Mouse (Mus musculus): ENCODE data around the gene Bpi. TPM values are rescaled to one million over a fixed set of nuclear protein-coding genes. Genes with fewer than 3 reads are reported as not detected.

Gene Bpi
- total RNA-seq (2023): not detected in 4 replicates

DNA sequence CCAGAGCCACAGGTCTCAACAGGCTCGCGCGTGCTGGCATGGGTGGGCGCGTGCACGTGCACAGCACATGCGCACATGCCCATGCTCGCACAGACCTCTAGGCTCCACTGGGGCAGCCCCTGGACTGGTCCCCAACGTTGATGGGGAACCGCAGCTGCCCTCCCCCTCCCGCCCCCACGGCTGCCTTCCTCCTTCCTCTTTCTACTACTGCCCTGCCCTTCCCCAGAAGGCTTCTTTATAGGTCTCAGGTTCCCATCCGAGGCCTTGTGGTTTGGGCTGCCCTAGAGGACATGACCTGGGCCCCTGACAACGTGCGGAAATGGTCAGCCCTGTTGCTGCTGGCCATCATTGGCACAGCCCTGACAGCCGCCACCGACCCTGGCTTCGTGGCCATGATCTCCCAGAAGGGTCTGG, at the start of gene Bpi:
Gene Bpi (plus strand): TSS at position 90 of the 414 bp plus-strand sequence.

DNA sequence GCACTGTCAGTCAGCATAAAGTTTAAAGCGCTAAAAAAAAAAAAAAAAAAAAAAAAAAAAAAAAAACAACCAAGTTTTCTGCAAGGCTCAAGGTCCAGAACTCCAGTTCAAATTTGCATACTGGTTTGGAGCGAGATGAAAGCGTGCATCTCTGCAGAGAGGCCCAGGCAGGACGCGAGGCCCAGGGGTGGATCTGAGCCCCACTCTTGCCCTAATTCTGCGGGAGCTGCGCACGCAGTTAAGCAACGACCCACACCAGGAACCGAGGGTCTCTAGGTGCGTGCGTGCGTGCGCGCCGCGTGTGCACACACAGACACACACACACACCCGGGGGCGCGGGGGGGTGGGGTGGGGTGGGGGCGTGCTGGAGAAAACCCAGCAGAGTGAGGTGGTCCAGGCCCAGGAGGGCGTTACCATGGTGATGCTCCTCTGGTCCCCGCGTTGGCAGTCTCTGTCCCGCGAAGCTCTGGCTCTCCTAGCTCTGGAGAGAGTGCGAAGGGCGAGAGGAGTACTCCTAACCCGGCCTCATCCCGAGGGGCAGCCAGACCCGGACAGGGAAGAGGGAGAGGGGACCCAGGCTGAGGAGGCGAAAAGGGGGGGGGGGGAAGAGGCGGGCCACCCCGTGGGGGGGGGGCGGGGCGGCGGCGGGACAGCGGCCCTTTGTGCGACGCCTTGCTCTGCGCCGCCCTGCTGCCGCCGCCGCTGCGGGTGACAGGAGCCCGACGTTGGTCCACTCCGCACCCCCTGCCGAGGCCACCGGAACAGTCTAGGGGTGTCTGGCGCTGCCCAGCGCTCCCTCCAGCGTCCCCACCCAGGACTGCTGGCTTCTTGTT, 29.0 kb upstream of the Bpi start, which contains the start of gene D630003M21Rik:
Gene D630003M21Rik (minus strand): TSS at position 553 of the 833 bp plus-strand sequence.

DNA sequence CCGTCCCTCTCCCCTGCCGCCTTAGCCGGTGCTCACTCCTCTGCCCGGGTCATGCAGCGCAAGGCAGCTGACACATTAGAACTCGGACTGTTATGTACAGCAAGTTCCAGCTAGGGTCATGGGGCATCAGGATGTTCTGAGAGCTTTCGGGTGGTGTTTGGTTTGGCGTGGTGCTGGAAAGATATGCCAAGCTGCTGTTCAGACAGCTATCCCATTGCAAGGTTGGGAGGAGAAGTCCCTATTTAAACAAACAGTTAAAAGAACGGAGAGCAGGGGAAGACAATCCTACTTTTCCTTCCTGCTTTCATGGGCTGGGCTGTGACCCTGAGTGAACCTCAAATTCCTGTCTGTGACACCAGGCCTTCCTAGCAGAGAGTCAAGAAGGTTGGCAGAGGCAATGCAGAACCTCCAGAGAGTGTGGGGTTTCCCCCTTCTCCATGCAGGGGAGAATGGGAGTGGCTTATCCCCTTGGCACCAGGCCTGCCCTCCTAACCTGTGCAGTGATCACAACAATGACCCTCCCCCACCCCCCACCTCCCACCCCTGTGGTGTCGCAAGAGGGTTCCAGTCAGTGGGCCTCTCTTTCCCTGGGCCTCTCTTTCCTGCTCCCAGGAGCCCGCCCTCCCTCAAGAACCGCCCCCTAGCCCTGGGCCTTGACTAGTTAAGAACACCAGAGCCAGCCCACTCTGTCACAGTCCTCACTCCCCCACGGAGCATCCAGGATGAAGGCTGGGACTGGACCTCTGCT, 48.2 kb downstream of the Bpi start, which contains the start of gene Lbp:
Gene Lbp (plus strand): TSS at position 546 of the 748 bp plus-strand sequence.

Other genes starting within 250 kb of the Bpi start
- 28.4 to 38.3 TPM (median 35.6 TPM) in 4 replicates for gene Tti1, start 229.7 kb upstream of the Bpi start, total RNA-seq (2023)
- gene Rprd1b, start 229.6 kb upstream of the Bpi start, total RNA-seq (2023): 28.4 to 35.2 TPM (median 31.5 TPM) in 4 replicates
- 2.0 to 3.6 TPM (median 2.9 TPM) in 4 replicates for gene Tgm2, start 111.7 kb upstream of the Bpi start, total RNA-seq (2023)
- gene D630003M21Rik, start 28.9 kb upstream of the Bpi start, total RNA-seq (2023): not detected in 4 replicates
- not detected in 4 replicates for gene Lbp, start 48.4 kb downstream of the Bpi start, total RNA-seq (2023)
- not detected in 4 replicates for gene Snhg11, start 117.5 kb downstream of the Bpi start, total RNA-seq (2023)
- 59.7 to 72.3 TPM (median 66.7 TPM) in 4 replicates for gene Ralgapb, start 151.8 kb downstream of the Bpi start, total RNA-seq (2023)
- 1.9 to 4.4 TPM (median 2.5 TPM) in 4 replicates for gene Adig, start 244.5 kb downstream of the Bpi start, total RNA-seq (2023)